Mouse (Mus musculus) heart, postnatal 0 days (tissue): Measurements from ENCODE around the gene Zc3h18.

Experiments used
- CTCF ChIP-seq: IDR thresholded peaks from 2 replicates; pipeline ENCODE4 v1.5.1; 2016; ENCODE audit warnings: antibody characterized with exemption, control low read depth, low read depth
- EP300 ChIP-seq: IDR thresholded peaks from 2 replicates; pipeline ENCODE4 v1.6.1; 2016; ENCODE audit warnings: antibody characterized with exemption, low read depth

DNA sequence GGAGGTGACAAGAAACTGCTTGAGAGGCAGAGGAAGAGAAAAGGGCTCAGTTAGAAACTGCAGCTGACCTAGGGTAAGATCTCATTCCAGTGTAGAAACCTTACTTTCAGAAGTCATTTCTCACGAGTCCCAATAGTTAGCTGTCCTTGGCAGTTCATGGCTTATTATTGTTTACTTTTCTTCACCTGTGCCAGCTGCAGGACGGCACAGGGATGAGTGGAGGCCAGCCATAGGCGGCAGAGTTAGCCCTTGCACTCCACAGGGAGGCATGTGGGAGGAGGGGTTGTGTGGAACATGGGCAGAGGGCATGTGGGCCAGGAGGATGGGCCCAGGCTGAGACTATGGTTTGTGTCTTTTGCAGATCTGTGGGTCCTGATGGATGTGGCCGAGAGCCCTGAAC, 6.6 kb downstream of the Zc3h18 start:
- TF ChIP-seq CTCF = no peak
- no peak for TF ChIP-seq EP300
